Mouse (Mus musculus): ENCODE measurements around the gene Ttc8.

GRCm38 (mm10) chr12:98956951-98957350, 36.6 kb downstream of the Ttc8 start:
- TF ChIP-seq POLR2A (IDR thresholded peaks at IDR 0.05; ENCODE audit: low read depth, low read length) (no peak), CTCF (IDR thresholded peaks at IDR 0.05; ENCODE audit: extremely low read depth, insufficient read depth, insufficient read length, insufficient replicate concordance) (no peak)

Measured in spleen, adult 2 months (tissue).